ENCODE assay signal across 15 mouse cellular contexts in genomic region chr1:154555811-154556210, GRCm38 (mm10).
DNase-seq lines count a peak whose midpoint lies in the region; ATAC-seq and TF ChIP-seq lines count a peak whose summit lies in the region.
"Had no signal": no experiment of that assay in that cellular context is flagged by ENCODE, and none has a peak within 500 bp of the region (broad histone marks: within the 10 kb centered on the region; RNA-seq: fewer than 3 reads in every experiment).

No protein-coding gene starts in this region.

- no peak overlapping the region for H3K4me3 ChIP-seq in heart, postnatal 0 days (ENCODE audit: low read depth, low read length)
- no peak overlapping the region for H3K4me3 ChIP-seq in stomach, embryonic 14.5 days (ENCODE audit: low read depth, low read length)
- H3K4me3 ChIP-seq in stomach, postnatal 0 days (ENCODE audit: low read depth, low read length), result no peak overlapping the region
- H3K4me3 ChIP-seq in hindbrain, embryonic 14.5 days (replicated peaks; ENCODE audit: low read length), result no peak overlapping the region
- H3K4me3 ChIP-seq: embryonic facial prominence, embryonic 15.5 days; heart, embryonic 13.5 days had no signal

- H3K9me3 ChIP-seq in heart, postnatal 0 days (replicated peaks; ENCODE audit: control insufficient read depth, low read length), result no peaks in the 10 kb centered on the region
- no peaks in the 10 kb centered on the region for H3K9me3 ChIP-seq in stomach, embryonic 14.5 days (ENCODE audit: control insufficient read depth, low read depth, low read length)
- no peaks in the 10 kb centered on the region for H3K9me3 ChIP-seq in stomach, postnatal 0 days (ENCODE audit: control insufficient read depth, low read length)
- H3K9me3 ChIP-seq in hindbrain, embryonic 14.5 days (ENCODE audit: control insufficient read depth, low read length), result no peaks in the 10 kb centered on the region
- H3K9me3 ChIP-seq: embryonic facial prominence, embryonic 15.5 days; heart, embryonic 13.5 days had no signal

- H3K9ac ChIP-seq in heart, postnatal 0 days (replicated peaks; ENCODE audit: low read depth, low read length), result no peak overlapping the region
- no peak overlapping the region for H3K9ac ChIP-seq in stomach, embryonic 14.5 days (replicated peaks; ENCODE audit: low read depth, low read length)
- no peak overlapping the region for H3K9ac ChIP-seq in stomach, postnatal 0 days (ENCODE audit: low read length)
- H3K9ac ChIP-seq in hindbrain, embryonic 14.5 days, result no peak overlapping the region
- H3K9ac ChIP-seq: embryonic facial prominence, embryonic 15.5 days; heart, embryonic 13.5 days; liver, embryonic 14.5 days had no signal

- 17% methylated on average over 1 of the region's 1 CpGs for WGBS in heart, postnatal 0 days
- WGBS in stomach, embryonic 14.5 days, result 29% methylated on average over 1 of the region's 1 CpGs
- 36% methylated on average over 1 of the region's 1 CpGs for WGBS in stomach, postnatal 0 days
- 29% methylated on average over 1 of the region's 1 CpGs for WGBS in hindbrain, embryonic 14.5 days

- no peaks in the 10 kb centered on the region for H3K27me3 ChIP-seq in heart, postnatal 0 days (ENCODE audit: control insufficient read depth, insufficient read depth, low read length)
- H3K27me3 ChIP-seq in stomach, embryonic 14.5 days (ENCODE audit: control insufficient read depth, insufficient read depth, low read length), result no peaks in the 10 kb centered on the region
- H3K27me3 ChIP-seq in stomach, postnatal 0 days (ENCODE audit: control insufficient read depth, insufficient read depth, low read length), result no peaks in the 10 kb centered on the region
- H3K27me3 ChIP-seq in hindbrain, embryonic 14.5 days (ENCODE audit: control insufficient read depth, insufficient read depth, low read length), result no peaks in the 10 kb centered on the region
- H3K27me3 ChIP-seq: embryonic facial prominence, embryonic 15.5 days; heart, embryonic 13.5 days had no signal

- no peak for TF ChIP-seq EP300 in heart, postnatal 0 days (IDR thresholded peaks at IDR 0.05; ENCODE audit: low read depth)
- no peak for TF ChIP-seq EP300 in stomach, postnatal 0 days (optimal IDR thresholded peaks at IDR 0.05)

- H3K27ac ChIP-seq in heart, postnatal 0 days (ENCODE audit: low read depth), result no peak overlapping the region; the same call in 1 of the 2 replicates
- no peak overlapping the region for H3K27ac ChIP-seq in stomach, embryonic 14.5 days (ENCODE audit: low read length)
- no peak overlapping the region for H3K27ac ChIP-seq in stomach, postnatal 0 days (replicated peaks)
- H3K27ac ChIP-seq in hindbrain, embryonic 14.5 days, result no peak overlapping the region; the same call in 1 of the 2 replicates
- H3K27ac ChIP-seq: embryonic facial prominence, embryonic 15.5 days; heart, embryonic 13.5 days; liver, embryonic 14.5 days; macrophage had no signal

- intact Hi-C loops in heart, postnatal 25 days (cut with DNase I), result no loop called here

- no peak for TF ChIP-seq CTCF in heart, postnatal 0 days (IDR thresholded peaks at IDR 0.05; ENCODE audit: low read depth)
- no peak for TF ChIP-seq CTCF in stomach, postnatal 0 days (IDR thresholded peaks at IDR 0.05; ENCODE audit: low read depth)

- no peaks in the 10 kb centered on the region for H3K4me1 ChIP-seq in heart, postnatal 0 days (ENCODE audit: control insufficient read depth, insufficient read depth)
- no peaks in the 10 kb centered on the region for H3K4me1 ChIP-seq in stomach, embryonic 14.5 days (ENCODE audit: control insufficient read depth, insufficient read depth, low read length)
- H3K4me1 ChIP-seq in stomach, postnatal 0 days (replicated peaks; ENCODE audit: control insufficient read depth, insufficient read depth), result no peaks in the 10 kb centered on the region
- peaks cover 10% of the 10 kb centered on the region; the same call in 1 of the 2 replicates for H3K4me1 ChIP-seq in hindbrain, embryonic 14.5 days (replicated peaks; ENCODE audit: control insufficient read depth, insufficient read depth, low read length)
- H3K4me1 ChIP-seq: embryonic facial prominence, embryonic 15.5 days had no signal

- peak; percentile 42 for DNase-seq in heart, postnatal 0 days (ENCODE audit: low spot score)
- no peak for DNase-seq in heart, postnatal 25 days (ENCODE audit: low spot score)
- no peak for DNase-seq in stomach, postnatal 0 days (ENCODE audit: low spot score)
- DNase-seq in hindbrain, embryonic 14.5 days (ENCODE audit: low spot score), result peak; percentile 43
- peak; percentile 14 for DNase-seq in yolk sac, embryonic 10.5 days (ENCODE audit: low spot score)
- DNase-seq in spleen, postnatal 4 days (ENCODE audit: low spot score in 2 of 2), result no peak
- DNase-seq in natural killer cell, adult 2 months (ENCODE audit: low spot score in 2 of 2), result no peak
- DNase-seq: cerebellum, adult 9-10 months; kidney, adult 9 months; thymus, adult 2 months had no signal

- H3K36me3 ChIP-seq in heart, postnatal 0 days (replicated peaks; ENCODE audit: control insufficient read depth, insufficient read depth, low read length), result no peaks in the 10 kb centered on the region
- H3K36me3 ChIP-seq in stomach, embryonic 14.5 days (ENCODE audit: control insufficient read depth, insufficient read depth, low read length), result no peaks in the 10 kb centered on the region
- H3K36me3 ChIP-seq in stomach, postnatal 0 days (ENCODE audit: control insufficient read depth, insufficient read depth, low read length), result no peaks in the 10 kb centered on the region
- no peaks in the 10 kb centered on the region for H3K36me3 ChIP-seq in hindbrain, embryonic 14.5 days (replicated peaks; ENCODE audit: control insufficient read depth, insufficient read depth)
- H3K36me3 ChIP-seq: embryonic facial prominence, embryonic 15.5 days; heart, embryonic 13.5 days had no signal

- no peak for ATAC-seq in heart, postnatal 0 days (ENCODE audit: insufficient read depth, low read depth)
- ATAC-seq in stomach, embryonic 14.5 days (ENCODE audit: insufficient number of reproducible peaks, insufficient read depth, low FRiP score, low read depth), result peak; percentile 49; the same call in 1 of the 2 replicates
- no peak for ATAC-seq in stomach, postnatal 0 days (ENCODE audit: low FRiP score, low TSS enrichment)
- ATAC-seq in hindbrain, embryonic 14.5 days (ENCODE audit: low FRiP score), result no peak

- H3K4me2 ChIP-seq in heart, postnatal 0 days (ENCODE audit: low read depth, low read length), result no peak overlapping the region
- no peak overlapping the region for H3K4me2 ChIP-seq in stomach, embryonic 14.5 days (replicated peaks; ENCODE audit: low read depth, low read length)
- no peak overlapping the region for H3K4me2 ChIP-seq in stomach, postnatal 0 days (replicated peaks; ENCODE audit: low read depth)
- H3K4me2 ChIP-seq in hindbrain, embryonic 14.5 days (replicated peaks), result no peak overlapping the region
- H3K4me2 ChIP-seq: embryonic facial prominence, embryonic 15.5 days; heart, embryonic 13.5 days had no signal

Comparison
In these comparisons a context has a peak if more than half of its experiments do, and no peak if none do; other contexts are left out.
1. DNase-seq: peak in heart, postnatal 0 days (single experiment), hindbrain, embryonic 14.5 days (single experiment) and yolk sac, embryonic 10.5 days (single experiment); none in heart, postnatal 25 days (single experiment), stomach, postnatal 0 days (single experiment), spleen, postnatal 4 days (0 of 2) and natural killer cell, adult 2 months (0 of 2).